Mouse (Mus musculus): ENCODE results near the gene Insc. TPM values are rescaled to one million over a fixed set of nuclear protein-coding genes. Genes with fewer than 3 reads are reported as not detected.
"Not testable (repeated sequence)": the region's sequence is repeated elsewhere in the genome, so short reads cannot be mapped to it uniquely, and the experiment has no call there.

The Insc gene
- 0.69 and 0.74 TPM in 2 replicates for polyA plus RNA-seq (2016; fragmentation: Nextera tagmentation; extraction: Ambion mirVana)

DNA sequence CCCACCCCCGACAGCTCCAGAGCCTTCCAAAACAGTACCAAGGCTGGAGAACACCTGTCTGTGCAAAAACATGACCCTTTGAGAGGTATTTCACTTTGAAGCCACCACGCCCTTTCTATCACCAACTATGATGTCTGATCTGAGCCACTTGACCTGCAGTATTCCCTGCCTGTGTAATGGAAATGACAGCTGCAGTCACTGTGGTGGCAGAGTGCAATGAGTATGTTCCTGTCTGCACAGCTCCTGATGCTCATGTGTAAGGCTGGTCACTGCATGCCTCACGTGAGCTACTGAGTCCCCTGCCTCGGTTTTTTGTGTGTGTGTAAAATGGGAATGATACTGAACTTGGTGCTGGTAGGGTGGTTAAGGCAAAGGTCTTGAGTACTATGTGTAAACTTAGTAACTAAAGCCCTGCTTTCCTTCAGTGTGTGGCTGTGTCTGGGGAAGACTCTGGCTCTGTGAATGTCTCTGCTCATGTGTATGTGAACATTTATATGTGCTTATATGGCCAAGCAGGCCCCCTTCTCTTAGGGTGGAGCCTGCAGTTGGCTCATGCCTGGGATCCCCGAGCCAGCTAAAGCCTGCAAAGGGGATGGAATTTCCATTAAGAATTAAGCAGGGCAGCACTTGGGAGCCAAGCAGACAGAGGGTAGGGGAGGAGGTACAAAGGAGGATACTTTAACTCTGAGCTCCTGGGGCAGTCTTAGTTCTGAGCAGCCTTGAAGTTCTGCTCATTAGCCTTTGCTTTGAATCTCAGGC lies at the start of gene Insc:
Gene Insc (plus strand): TSS at position 673 of the 759 bp plus-strand sequence.
- 76% methylated on average over 5 of the region's 5 CpGs for WGBS
- Histone ChIP-seq H3K4me3 (replicated peaks) (no peak within 1 kb of the TSS), H3K27ac (no peak within 1 kb of the TSS), H3K4me1 (peaks cover 17% of the 10 kb centered on the region), H3K36me3 (replicated peaks) (no peaks in the 10 kb centered on the region), H3K9ac (no peak within 1 kb of the TSS), H3K9me3 (no peaks in the 10 kb centered on the region), H3K27me3 (peaks cover 28% of the 10 kb centered on the region), H3K4me2 (no peak within 1 kb of the TSS)
- ATAC-seq (ENCODE audit: low FRiP score), result no peak

DNA sequence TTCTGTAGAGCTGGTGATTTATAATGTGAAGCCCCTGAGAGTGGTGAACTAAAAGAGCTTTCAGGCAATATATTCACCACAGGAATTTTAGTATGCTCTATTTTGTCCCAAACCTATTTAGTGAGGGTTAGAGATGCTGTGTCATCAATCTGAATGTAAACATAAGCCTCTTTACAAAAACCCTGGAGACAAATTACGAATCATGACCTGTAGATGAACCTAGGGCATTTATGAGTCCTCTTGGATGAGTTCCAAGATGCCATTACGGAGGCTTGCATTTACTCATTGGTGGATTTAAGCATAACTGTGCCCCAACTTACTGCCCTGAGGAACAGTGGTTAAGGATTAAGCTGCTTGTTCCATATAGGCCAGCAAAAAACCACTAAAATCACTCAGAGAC lies 42.6 kb upstream of the Insc start:
- H3K27me3 ChIP-seq, result no peaks in the 10 kb centered on the region
- no peak overlapping the region for H3K9ac ChIP-seq
- no peaks in the 10 kb centered on the region for H3K36me3 ChIP-seq (replicated peaks)
- no peak overlapping the region for H3K4me3 ChIP-seq (replicated peaks)
- no peak overlapping the region for H3K27ac ChIP-seq
- no peak for ATAC-seq (ENCODE audit: low FRiP score)
- H3K4me2 ChIP-seq, result no peak overlapping the region
- H3K4me1 ChIP-seq, result no peaks in the 10 kb centered on the region
- H3K9me3 ChIP-seq, result no peaks in the 10 kb centered on the region
- WGBS, result 71% methylated on average over 2 of the region's 2 CpGs

DNA sequence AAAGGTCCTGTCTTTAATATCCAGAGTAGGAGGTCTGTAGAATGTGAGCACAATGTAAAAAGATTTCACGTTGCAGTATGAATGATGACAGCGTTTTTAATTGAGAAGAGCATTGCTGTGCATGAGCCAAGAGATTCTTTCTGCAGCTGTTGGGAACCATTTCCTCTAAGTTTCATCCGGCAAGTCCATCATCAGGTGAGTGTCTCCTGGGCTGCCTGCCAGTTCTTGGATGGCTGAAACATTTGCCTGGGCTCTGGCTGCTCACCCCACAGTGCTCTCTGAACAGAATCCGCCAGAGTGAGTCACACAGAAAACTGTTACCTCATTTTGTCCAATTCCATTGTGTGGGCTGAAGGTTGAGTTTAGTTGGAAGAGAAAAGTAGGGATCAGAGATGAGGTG lies 36.8 kb upstream of the Insc start:
- 89% methylated on average over 4 of the region's 4 CpGs for WGBS
- Histone ChIP-seq H3K27ac (no peak overlapping the region), H3K36me3 (replicated peaks) (no peaks in the 10 kb centered on the region), H3K9ac (no peak overlapping the region), H3K9me3 (no peaks in the 10 kb centered on the region), H3K4me3 (replicated peaks) (no peak overlapping the region), H3K4me2 (no peak overlapping the region), H3K4me1 (no peaks in the 10 kb centered on the region), H3K27me3 (no peaks in the 10 kb centered on the region)
- ATAC-seq (ENCODE audit: low FRiP score), result no peak

DNA sequence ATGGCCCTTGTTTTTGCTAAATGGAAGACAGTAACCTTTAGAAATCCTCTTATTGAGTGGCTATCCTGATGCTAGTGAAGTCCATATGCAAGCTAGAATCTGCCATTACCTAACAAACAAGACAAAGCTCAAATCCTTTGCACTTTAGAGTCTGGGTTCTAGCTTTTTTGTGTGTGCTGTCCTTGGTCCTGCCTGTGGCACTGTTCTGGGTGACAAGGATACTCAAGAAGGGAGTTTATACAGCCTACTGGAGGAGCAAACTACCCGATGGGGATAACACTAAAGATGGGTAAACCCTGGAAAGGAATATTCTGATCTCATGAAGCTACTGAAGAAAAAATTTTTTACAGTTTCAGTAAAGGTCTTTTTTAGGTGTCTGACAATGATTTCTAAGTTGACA lies 36.1 kb upstream of the Insc start:
- no peak overlapping the region for H3K9ac ChIP-seq
- no peaks in the 10 kb centered on the region for H3K9me3 ChIP-seq
- 83% methylated on average over 1 of the region's 1 CpGs for WGBS
- no peak overlapping the region for H3K27ac ChIP-seq
- no peaks in the 10 kb centered on the region for H3K36me3 ChIP-seq (replicated peaks)
- no peaks in the 10 kb centered on the region for H3K27me3 ChIP-seq
- no peak overlapping the region for H3K4me2 ChIP-seq
- ATAC-seq (ENCODE audit: low FRiP score), result no peak
- H3K4me1 ChIP-seq, result no peaks in the 10 kb centered on the region
- no peak overlapping the region for H3K4me3 ChIP-seq (replicated peaks)

DNA sequence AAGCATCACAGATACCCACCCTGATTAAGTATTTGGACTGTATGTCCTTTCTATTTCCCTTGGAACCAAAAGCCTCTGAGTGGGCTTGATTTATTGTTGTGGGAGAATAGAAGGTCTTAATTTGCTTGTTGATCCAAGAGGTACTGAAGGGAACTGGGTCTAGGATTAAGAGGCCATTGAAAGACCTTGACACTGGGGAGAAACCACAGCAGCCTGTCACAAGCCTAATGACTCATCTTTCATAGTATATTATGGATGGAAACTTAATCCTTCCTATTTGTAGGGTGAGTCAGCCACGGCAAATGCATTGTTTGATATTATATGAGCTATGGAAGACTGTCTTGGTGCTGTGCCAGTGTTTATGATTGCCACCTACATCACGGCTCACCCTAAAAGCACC lies 33.1 kb upstream of the Insc start:
- Histone ChIP-seq H3K9ac (no peak overlapping the region), H3K36me3 (replicated peaks) (no peaks in the 10 kb centered on the region), H3K4me1 (no peaks in the 10 kb centered on the region), H3K9me3 (no peaks in the 10 kb centered on the region), H3K4me2 (no peak overlapping the region), H3K4me3 (replicated peaks) (no peak overlapping the region), H3K27me3 (no peaks in the 10 kb centered on the region), H3K27ac (no peak overlapping the region)
- WGBS, result 74% methylated on average over 2 of the region's 2 CpGs
- no peak for ATAC-seq (ENCODE audit: low FRiP score)

DNA sequence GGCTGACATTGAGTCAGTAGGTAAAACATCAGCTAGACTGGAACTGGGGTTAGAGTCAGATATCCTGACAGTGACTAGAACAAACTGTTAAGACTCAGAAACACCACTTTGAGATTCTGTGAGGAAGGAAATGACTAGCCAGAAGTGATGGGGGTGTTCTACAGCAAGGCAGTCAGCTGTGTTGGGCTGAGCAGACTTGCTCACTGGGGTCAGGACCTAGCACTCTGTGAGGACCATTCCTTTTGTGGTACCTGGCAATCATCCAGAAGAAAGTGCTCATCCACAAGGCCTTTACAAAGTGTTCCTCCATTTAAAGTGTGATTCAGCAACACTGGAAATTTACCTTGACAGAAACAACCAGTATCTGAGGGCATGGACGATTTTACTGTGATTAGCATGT lies 31.0 kb upstream of the Insc start:
- ATAC-seq (ENCODE audit: low FRiP score), result no peak
- Histone ChIP-seq H3K4me1 (no peaks in the 10 kb centered on the region), H3K4me3 (replicated peaks) (no peak overlapping the region), H3K9ac (no peak overlapping the region), H3K9me3 (no peaks in the 10 kb centered on the region), H3K27ac (no peak overlapping the region), H3K4me2 (no peak overlapping the region), H3K27me3 (peaks cover 14% of the 10 kb centered on the region), H3K36me3 (replicated peaks) (no peaks in the 10 kb centered on the region)
- WGBS, result 76% methylated on average over 1 of the region's 1 CpGs

DNA sequence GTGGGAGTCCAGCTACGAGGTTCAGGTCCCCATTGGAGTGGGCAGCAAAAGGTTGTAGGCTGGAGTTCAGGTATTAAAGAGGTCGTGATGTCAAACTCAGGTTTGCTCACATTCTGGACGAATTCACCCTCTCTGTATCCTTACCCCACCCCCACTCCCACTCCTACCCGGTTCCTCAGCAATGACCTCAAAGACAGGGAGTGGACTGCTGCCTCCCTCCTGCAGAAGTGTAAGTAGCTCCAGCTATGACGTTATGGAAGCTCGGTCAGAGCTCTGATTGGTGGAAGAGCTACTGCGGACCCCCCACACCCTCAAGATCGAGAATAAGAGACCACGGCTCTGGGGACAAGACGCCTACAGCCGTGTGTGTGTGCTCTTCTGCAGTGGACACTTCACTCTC lies 25.2 kb upstream of the Insc start, which contains the start of gene Calcb:
Gene Calcb (plus strand): TSS at position 344 of the 400 bp plus-strand sequence.
- Histone ChIP-seq H3K9me3 (no peaks in the 10 kb centered on the region), H3K27ac (no peak within 1 kb of the TSS), H3K4me3 (replicated peaks) (peak within 1 kb of the TSS; percentile 20), H3K9ac (no peak within 1 kb of the TSS), H3K27me3 (peaks cover 53% of the 10 kb centered on the region), H3K4me1 (peaks cover 17% of the 10 kb centered on the region), H3K36me3 (replicated peaks) (no peaks in the 10 kb centered on the region), H3K4me2 (peak within 1 kb of the TSS; percentile 46)
- ATAC-seq (ENCODE audit: low FRiP score), result no peak
- WGBS, result 8% methylated on average over 11 of the region's 11 CpGs

DNA sequence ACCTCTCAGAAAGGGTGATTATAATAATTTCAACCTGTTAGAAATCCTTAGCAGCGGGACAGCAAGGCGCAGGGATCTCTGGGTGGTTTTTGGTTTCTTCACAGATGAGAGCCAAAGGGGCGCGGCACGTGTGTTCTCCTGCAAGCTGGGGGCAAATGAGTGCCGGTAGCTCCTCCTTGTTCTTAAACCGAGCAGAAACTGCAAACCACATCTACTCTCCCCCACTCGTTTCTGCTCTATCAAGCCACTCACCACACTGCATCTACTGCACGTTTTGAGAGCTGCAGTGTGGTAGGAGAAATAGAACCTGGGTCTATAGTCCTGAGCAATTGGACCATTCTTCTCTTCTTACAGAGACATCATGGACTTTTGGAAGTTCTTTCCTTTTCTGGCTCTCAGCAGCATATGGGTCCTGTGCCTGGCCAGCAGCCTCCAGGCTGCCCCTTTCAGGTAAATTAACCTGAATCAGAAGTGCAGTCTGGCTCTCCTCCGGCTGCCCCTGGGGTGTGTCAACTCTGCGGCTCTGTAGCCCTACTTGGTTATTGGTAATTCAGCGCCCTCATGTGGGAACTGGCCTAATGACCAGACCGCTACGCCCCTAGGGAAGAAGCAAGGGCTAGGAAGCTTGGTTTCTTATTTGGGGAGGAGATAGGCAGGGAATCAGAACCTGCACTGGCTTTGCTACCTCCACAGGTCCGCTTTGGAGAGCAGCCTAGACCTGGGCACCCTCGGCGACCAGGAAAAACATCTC lies 23.9 kb upstream of the Insc start:
- 5% methylated on average over 17 of the region's 17 CpGs for WGBS
- peaks cover 53% of the 10 kb centered on the region for H3K27me3 ChIP-seq
- ATAC-seq (ENCODE audit: low FRiP score), result no peak

DNA sequence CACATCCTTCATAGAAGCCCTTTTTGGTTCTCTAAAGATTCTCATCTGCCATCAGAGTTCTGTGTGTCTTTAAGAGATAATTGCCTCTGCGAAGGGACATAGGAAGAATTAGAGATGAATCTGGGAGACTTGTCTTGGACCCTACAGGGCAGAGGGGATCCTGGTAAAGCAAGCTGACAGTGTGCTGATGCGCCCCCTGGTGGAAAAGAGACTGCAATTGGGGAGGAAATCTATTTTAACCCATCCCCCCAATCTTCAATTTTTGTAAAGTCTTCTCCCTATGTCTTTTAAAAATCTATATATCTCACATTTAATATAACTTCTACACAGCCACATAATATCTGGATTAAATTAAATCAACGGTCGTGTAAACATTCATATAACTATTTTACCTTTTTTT lies 13.8 kb upstream of the Insc start:
- not testable (repeated sequence) for H3K27ac ChIP-seq; H3K9ac ChIP-seq; H3K9me3 ChIP-seq; H3K36me3 ChIP-seq (replicated peaks); H3K4me2 ChIP-seq; H3K27me3 ChIP-seq; ATAC-seq (ENCODE audit: low FRiP score); H3K4me1 ChIP-seq; H3K4me3 ChIP-seq (replicated peaks)
- WGBS, result 60% methylated on average over 4 of the region's 4 CpGs

More for the DNA sequence above, 23.9 kb upstream of the Insc start:
- Histone ChIP-seq H3K9ac (no peak overlapping the region), H3K4me1 (peaks cover 17% of the 10 kb centered on the region), H3K4me3 (replicated peaks) (peak overlapping the region; percentile 20), H3K36me3 (replicated peaks) (no peaks in the 10 kb centered on the region), H3K27ac (no peak overlapping the region), H3K4me2 (peak overlapping the region; percentile 46), H3K9me3 (no peaks in the 10 kb centered on the region)

DNA sequence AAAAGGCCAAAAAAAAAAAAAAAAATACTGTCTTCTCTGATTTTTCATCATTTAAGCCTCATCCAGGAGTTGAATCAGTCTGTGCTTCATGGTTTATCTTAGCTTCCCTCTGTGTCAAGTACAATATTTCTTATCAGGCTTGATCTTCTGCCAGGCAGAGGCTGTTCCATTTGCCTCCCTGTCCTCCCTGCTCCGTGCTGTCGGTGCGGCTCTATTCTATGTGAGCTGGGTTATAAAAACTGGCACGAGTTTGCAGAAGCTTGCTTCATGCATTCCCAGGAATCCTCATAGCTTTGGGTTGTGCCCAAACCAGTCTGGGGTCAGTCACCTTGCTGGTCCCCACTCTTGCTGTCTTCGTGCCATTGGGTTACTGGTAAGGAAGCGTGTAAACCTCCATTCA lies 12.3 kb upstream of the Insc start:
- H3K4me3 ChIP-seq (replicated peaks), result no peak overlapping the region
- 86% methylated on average over 6 of the region's 6 CpGs for WGBS
- H3K9me3 ChIP-seq, result no peaks in the 10 kb centered on the region
- no peak for ATAC-seq (ENCODE audit: low FRiP score)
- no peak overlapping the region for H3K27ac ChIP-seq
- no peak overlapping the region for H3K9ac ChIP-seq
- no peaks in the 10 kb centered on the region for H3K4me1 ChIP-seq
- no peak overlapping the region for H3K4me2 ChIP-seq
- no peaks in the 10 kb centered on the region for H3K36me3 ChIP-seq (replicated peaks)
- H3K27me3 ChIP-seq, result no peaks in the 10 kb centered on the region

DNA sequence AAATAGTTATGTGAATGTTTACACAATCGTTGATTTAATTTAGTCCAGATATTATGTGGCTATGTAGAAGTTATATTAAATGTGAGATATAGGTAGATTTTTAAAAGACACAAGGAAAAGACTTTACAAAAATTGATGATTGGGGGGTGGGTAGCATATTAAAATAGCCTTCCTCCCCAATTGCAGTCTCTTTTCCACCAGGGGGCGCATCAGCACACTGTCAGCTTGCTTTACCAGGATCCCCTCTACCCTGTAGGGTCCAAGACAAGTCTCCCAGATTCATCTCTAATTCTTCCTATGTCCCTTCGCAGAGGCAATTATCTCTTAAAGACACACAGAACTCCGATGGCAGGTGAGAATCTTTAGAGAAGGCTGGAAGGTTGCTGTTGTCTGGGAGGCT lies 11.8 kb upstream of the Insc start:
- not testable (repeated sequence) for H3K27ac ChIP-seq; H3K4me3 ChIP-seq (replicated peaks); H3K9me3 ChIP-seq; ATAC-seq (ENCODE audit: low FRiP score); H3K4me1 ChIP-seq; H3K9ac ChIP-seq; H3K36me3 ChIP-seq (replicated peaks); H3K27me3 ChIP-seq; H3K4me2 ChIP-seq
- WGBS, result 45% methylated on average over 4 of the region's 4 CpGs

DNA sequence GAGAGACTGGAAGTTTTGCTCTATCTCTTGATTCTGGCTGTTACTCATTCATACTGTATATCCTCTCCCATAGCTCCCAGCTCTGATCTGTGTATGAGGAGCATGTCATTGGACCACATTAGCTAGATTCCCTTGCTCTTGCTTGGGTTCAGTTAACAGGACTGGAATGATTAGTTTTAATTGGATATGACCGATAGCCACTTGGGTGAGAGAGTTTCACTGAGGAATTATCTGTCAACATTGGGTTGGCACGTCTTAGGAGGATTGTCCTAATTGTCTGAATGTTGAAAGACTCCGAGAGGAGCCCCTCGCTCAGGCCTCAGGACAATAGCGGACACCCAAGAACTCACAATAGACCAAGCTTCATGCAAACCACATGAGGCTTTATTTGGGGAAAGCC lies 7.2 kb upstream of the Insc start:
- Histone ChIP-seq H3K27ac (no peak overlapping the region), H3K9ac (no peak overlapping the region), H3K4me1 (no peaks in the 10 kb centered on the region; the same call in 1 of the 2 replicates), H3K27me3 (no peaks in the 10 kb centered on the region), H3K36me3 (replicated peaks) (no peaks in the 10 kb centered on the region), H3K4me2 (no peak overlapping the region), H3K9me3 (no peaks in the 10 kb centered on the region), H3K4me3 (replicated peaks) (no peak overlapping the region)
- no peak for ATAC-seq (ENCODE audit: low FRiP score)
- WGBS, result 39% methylated on average over 5 of the region's 5 CpGs

DNA sequence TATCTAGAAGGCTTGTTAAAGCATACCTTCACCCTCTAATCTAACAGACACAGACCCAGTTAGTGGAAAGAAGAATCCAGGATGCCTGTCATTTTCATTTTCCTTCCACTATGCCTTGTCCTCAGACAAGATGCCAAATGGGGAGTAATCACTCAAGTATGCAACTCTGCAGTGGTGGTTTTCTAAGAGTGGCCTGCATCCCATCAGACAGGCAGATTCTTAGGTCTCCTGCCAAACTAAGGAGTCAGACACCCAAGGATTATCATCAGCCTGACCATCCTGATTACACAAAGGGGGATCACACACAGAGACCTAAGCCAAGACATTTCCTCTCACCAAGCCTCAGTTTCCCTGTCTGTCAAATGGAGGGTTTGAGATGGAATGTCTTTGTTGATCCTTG lies 5.3 kb upstream of the Insc start:
- no peaks in the 10 kb centered on the region; the same call in 1 of the 2 replicates for H3K4me1 ChIP-seq
- H3K4me3 ChIP-seq (replicated peaks), result no peak overlapping the region
- no peaks in the 10 kb centered on the region for H3K9me3 ChIP-seq
- no peaks in the 10 kb centered on the region for H3K36me3 ChIP-seq (replicated peaks)
- H3K9ac ChIP-seq, result no peak overlapping the region
- no peak for ATAC-seq (ENCODE audit: low FRiP score)
- no peak overlapping the region for H3K4me2 ChIP-seq
- H3K27ac ChIP-seq, result no peak overlapping the region
- H3K27me3 ChIP-seq, result no peaks in the 10 kb centered on the region

All from forebrain, embryonic 12.5 days (tissue).